Mouse (Mus musculus): Measurements from ENCODE around the gene Creld2.

GRCm38 (mm10) chr15:88827466-88827865 is 8.0 kb downstream of the Creld2 start:
- TF ChIP-seq POLR2A (IDR thresholded peaks at IDR 0.05; ENCODE audit: insufficient read depth, low read depth, low read length) (no peak), CTCF (IDR thresholded peaks at IDR 0.05; ENCODE audit: insufficient read depth, low read depth, low read length) (no peak)

All from olfactory bulb, adult 2 months (tissue).